Mouse (Mus musculus) ES-Bruce4 (cell line): ENCODE results near the gene Cnot1.

Experiments
- CTCF ChIP-seq: IDR thresholded peaks from one replicate; pipeline ENCODE4 v1.8.1; 2011; ENCODE audit warnings: low read depth, low read length
- EP300 ChIP-seq: IDR thresholded peaks from 2 replicates; pipeline ENCODE4 v1.6.1; 2011; ENCODE audit warnings: low read depth, low read length; ENCODE audit not compliant: insufficient read depth
- POLR2A ChIP-seq: IDR thresholded peaks from one replicate; pipeline ENCODE4 v1.8.1; 2011; ENCODE audit warnings: low read length; ENCODE audit not compliant: insufficient read depth

- TF ChIP-seq CTCF, result no peak
- no peak for TF ChIP-seq EP300
- TF ChIP-seq POLR2A, result no peak
Measured at GRCm38 (mm10) chr8:95841436-95841835, 34.2 kb upstream of the Cnot1 start.
